Mouse (Mus musculus): ENCODE data around the gene Ppp6r3.

- no peak for TF ChIP-seq CTCF (IDR thresholded peaks at IDR 0.05; ENCODE audit: borderline replicate concordance, control insufficient read depth, extremely low read depth, insufficient read depth, low read length, poor library complexity)
- no peak for TF ChIP-seq POLR2A (IDR thresholded peaks at IDR 0.05; ENCODE audit: control insufficient read depth, extremely low read depth, insufficient read depth, low read length, poor library complexity)
These were observed 35.3 kb downstream of the Ppp6r3 start for GRCm38 (mm10) chr19:3540254-3540653.

Data from thymus, adult 2 months (tissue).